Mouse (Mus musculus) megakaryocyte, adult 5-6 weeks (primary cell): ENCODE measurements around the gene Olfr464. TPM values are rescaled to one million over a fixed set of nuclear protein-coding genes. Genes with fewer than 3 reads are reported as not detected.
"Not testable (repeated sequence)": the region's sequence is repeated elsewhere in the genome, so short reads cannot be mapped to it uniquely, and the experiment has no call there.

Experiments used
- ATAC-seq: 2 replicates; pipeline ENCODE4 v1.8.0; 2016; ENCODE audit warnings: mild to moderate bottlenecking, inconsistent platforms; ENCODE audit not compliant: poor library complexity, severe bottlenecking
- total RNA-seq, 2 experiments: library from RNA; stranded (forward) in 1 of 2; stranded (reverse) in 1 of 2; fragments of 153-499, 151-499 nt in 1 of 2; fragments of 221-1000, 200-1000 nt in 1 of 2; gene quantifications; 2 replicates each; pipeline versions ENCODE4 v1.2.3 to v1.2.4; 2015 to 2017

Gene Olfr464
- total RNA-seq, 2 experiments from 2014 or later = not detected

- ATAC-seq = no peak
These were observed 50.7 kb downstream of the Olfr464 start for GRCm38 (mm10) chr11:87870096-87870495.

DNA sequence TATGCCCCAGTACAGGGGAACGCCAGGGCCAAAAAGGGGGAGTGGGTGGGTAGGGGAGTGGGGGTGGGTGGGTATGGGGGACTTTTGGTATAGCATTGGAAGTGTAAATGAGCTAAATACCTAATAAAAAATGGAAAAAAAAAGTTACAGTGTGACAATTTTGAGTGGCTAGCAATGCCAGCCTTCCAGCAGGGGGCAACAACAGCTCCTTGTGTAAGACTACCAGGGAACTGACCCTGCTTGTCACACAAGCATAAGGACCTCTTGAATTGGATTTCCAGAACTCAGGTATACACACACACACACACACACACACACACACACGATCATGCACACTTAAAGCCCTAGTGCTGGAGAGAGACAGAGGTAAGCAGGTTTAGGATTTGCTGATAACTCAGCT is 53.9 kb downstream of the Olfr464 start:
- ATAC-seq = not testable (repeated sequence)

Other genes starting within 250 kb of the Olfr464 start
- 200 and 205 TPM in 2 replicates for gene Supt4a, start 183.4 kb downstream of the Olfr464 start, total RNA-seq (2015)
- 58.9 and 59.0 TPM in 2 replicates for gene Supt4a, start 183.4 kb downstream of the Olfr464 start, total RNA-seq (2017)
- 5.4 and 8.0 TPM in 2 replicates for gene Tspoap1, start 160.4 kb downstream of the Olfr464 start, total RNA-seq (2015)
- 6.1 and 8.6 TPM in 2 replicates for gene Tspoap1, start 160.4 kb downstream of the Olfr464 start, total RNA-seq (2017)
- 284 and 331 TPM in 2 replicates for gene Mpo, start 127.4 kb downstream of the Olfr464 start, total RNA-seq (2015)
- gene Mpo, start 127.4 kb downstream of the Olfr464 start, total RNA-seq (2017) = 235 and 273 TPM in 2 replicates
- not detected in 2 replicates for gene Lpo, start 92.7 kb downstream of the Olfr464 start, total RNA-seq (2015)
- gene Lpo, start 92.7 kb downstream of the Olfr464 start, total RNA-seq (2017) = not detected in 2 replicates
- 2.8 and 4.8 TPM in 2 replicates for gene Mks1, start 67.8 kb downstream of the Olfr464 start, total RNA-seq (2015)
- 2.6 and 5.0 TPM in 2 replicates for gene Mks1, start 67.8 kb downstream of the Olfr464 start, total RNA-seq (2017)
- gene Epx, start 45.4 kb downstream of the Olfr464 start, total RNA-seq (2015) = 2.9 and 6.0 TPM in 2 replicates
- gene Epx, start 45.4 kb downstream of the Olfr464 start, total RNA-seq (2017) = 16.3 and 19.6 TPM in 2 replicates
- not detected in 2 replicates for gene Olfr462, start 28.7 kb downstream of the Olfr464 start, total RNA-seq (2015)
- not detected in 2 replicates for gene Olfr462, start 28.7 kb downstream of the Olfr464 start, total RNA-seq (2017)
- gene Olfr463, start 23.6 kb downstream of the Olfr464 start, total RNA-seq (2015) = not detected in 2 replicates
- gene Olfr463, start 23.6 kb downstream of the Olfr464 start, total RNA-seq (2017) = not detected in 2 replicates
- gene Dynll2, start 66.6 kb upstream of the Olfr464 start, total RNA-seq (2015) = 6.8 and 8.1 TPM in 2 replicates
- 4.4 and 8.8 TPM in 2 replicates for gene Dynll2, start 66.6 kb upstream of the Olfr464 start, total RNA-seq (2017)
- gene Srsf1, start 126.4 kb upstream of the Olfr464 start, total RNA-seq (2015) = 146 and 156 TPM in 2 replicates
- gene Srsf1, start 126.4 kb upstream of the Olfr464 start, total RNA-seq (2017) = 369 and 388 TPM in 2 replicates
- 46.4 and 55.3 TPM in 2 replicates for gene Vezf1, start 147.3 kb upstream of the Olfr464 start, total RNA-seq (2015)
- 22.6 and 25.0 TPM in 2 replicates for gene Vezf1, start 147.3 kb upstream of the Olfr464 start, total RNA-seq (2017)
- gene Cuedc1, start 177.1 kb upstream of the Olfr464 start, total RNA-seq (2015) = 0.67 and 0.73 TPM in 2 replicates
- gene Cuedc1, start 177.1 kb upstream of the Olfr464 start, total RNA-seq (2017) = 1.3 and 2.2 TPM in 2 replicates